Mouse (Mus musculus) cortical plate, adult 2 months (tissue): ENCODE measurements around the gene Rimbp3.

Experiments used
- CTCF ChIP-seq: fragments of 200-500 bp; IDR thresholded peaks from 2 replicates; pipeline ENCODE4 v1.5.1; 2011; ENCODE audit warnings: mild to moderate bottlenecking, control low read depth, low read length; ENCODE audit not compliant: insufficient read depth; ENCODE audit errors: extremely low read depth
- POLR2A ChIP-seq: fragments of 200-500 bp; IDR thresholded peaks from 2 replicates; pipeline ENCODE4 v1.6.1; 2011; ENCODE audit warnings: mild to moderate bottlenecking, low read length, control low read depth; ENCODE audit not compliant: insufficient read depth; ENCODE audit errors: extremely low read depth

DNA sequence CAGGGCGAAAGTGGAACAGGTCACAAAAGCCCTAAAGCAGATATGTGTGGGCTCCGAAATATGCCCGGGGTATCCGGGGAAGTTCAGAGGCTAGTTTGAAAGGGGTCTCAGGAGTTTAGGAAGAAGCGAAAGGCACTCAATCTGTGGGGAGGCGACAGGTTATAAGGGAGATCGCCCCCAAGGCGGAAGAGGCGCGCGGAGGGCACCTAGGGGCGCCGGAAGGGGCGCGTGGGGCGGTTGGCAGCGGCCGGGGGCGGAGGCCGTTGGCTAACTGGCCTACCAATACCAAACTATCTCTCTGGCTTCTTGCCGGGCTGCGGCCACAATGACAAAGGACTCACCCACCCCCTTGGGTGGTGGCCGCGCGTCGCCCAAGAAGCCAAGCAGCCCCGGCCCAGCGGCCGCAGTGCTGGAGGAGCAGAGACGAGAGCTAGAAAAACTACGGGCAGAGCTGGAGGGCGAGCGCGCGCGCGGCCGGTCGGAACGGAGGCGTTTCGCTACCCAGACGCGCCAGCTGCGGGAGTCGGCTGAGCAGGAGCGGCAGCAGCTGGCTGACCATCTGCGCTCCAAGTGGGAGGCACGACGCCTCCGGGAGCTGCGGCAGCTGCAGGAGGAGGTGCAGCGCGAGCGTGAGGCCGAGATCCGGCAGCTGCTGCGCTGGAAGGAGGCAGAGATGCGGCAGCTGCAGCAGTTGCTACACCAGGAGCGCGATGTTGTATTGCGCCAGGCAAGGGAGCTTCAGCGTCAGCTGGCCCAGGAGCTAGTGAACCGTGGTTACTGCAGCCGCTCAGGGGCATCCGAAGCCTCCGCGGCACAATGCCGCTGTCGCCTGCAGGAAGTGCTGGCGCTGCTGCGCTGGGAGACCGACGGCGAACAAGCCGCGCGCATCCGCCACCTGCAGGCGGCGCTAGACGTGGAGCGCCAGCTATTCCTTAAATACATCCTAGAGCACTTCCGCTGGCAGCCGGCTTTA, at the start of gene Rimbp3:
- TF ChIP-seq POLR2A (peak; percentile 51; the same call in 1 of the 2 replicates), CTCF (peak; percentile 56)
